Mouse (Mus musculus) forebrain, embryonic 11.5 days (tissue): Measurements from ENCODE around the gene Coq9. TPM values are rescaled to one million over a fixed set of nuclear protein-coding genes. Genes with fewer than 3 reads are reported as not detected.
A peak's percentile ranks its signal among the peaks of the same experiment; 100 is the strongest.

Experiments used
- ATAC-seq: fragments of 200-750 bp; cut with Nextera tagmentation; replicated peaks from 2 replicates; pipeline ENCODE4 v1.8.0; 2017; ENCODE audit warnings: moderate TSS enrichment; ENCODE audit not compliant: low FRiP score
- DNase-seq: peaks from one replicate; pipeline ENCODE4 v3.0.0-alpha.2; 2017; ENCODE audit warnings: low spot score
- H3K27ac ChIP-seq: fragments of 300-500 bp; sonication (generic); 2 replicates; pipeline ENCODE4 v1.5.1; 2014; ENCODE audit warnings: low read depth, low read length
- H3K27me3 ChIP-seq: fragments of 300-500 bp; sonication (generic); 2 replicates; pipeline ENCODE4 v1.6.1; 2014; ENCODE audit warnings: mild to moderate bottlenecking, low read length, mixed read lengths; ENCODE audit not compliant: control insufficient read depth, insufficient read depth
- H3K36me3 ChIP-seq: fragments of 300-500 bp; sonication (generic); 2 replicates; pipeline ENCODE4 v1.6.1; 2014; ENCODE audit warnings: mild to moderate bottlenecking, low read length, moderate library complexity, mixed read lengths; ENCODE audit not compliant: control insufficient read depth, insufficient read depth
- H3K4me1 ChIP-seq: fragments of 300-500 bp; sonication (generic); replicated peaks from 2 replicates; pipeline ENCODE4 v1.6.1; 2014; ENCODE audit warnings: low read length, mixed read lengths; ENCODE audit not compliant: control insufficient read depth, insufficient read depth
- H3K4me2 ChIP-seq: fragments of 300-500 bp; sonication (generic); 2 replicates; pipeline ENCODE4 v1.6.1; 2014; ENCODE audit warnings: low read depth, mild to moderate bottlenecking, low read length, moderate library complexity, mixed read lengths; ENCODE audit not compliant: severe bottlenecking
- H3K4me3 ChIP-seq: fragments of 300-500 bp; sonication (generic); 2 replicates; pipeline ENCODE4 v1.5.1; 2014; ENCODE audit warnings: low read depth, low read length
- H3K9ac ChIP-seq: fragments of 300-500 bp; sonication (generic); 2 replicates; pipeline ENCODE4 v1.6.1; 2014; ENCODE audit warnings: low read length
- H3K9me3 ChIP-seq: fragments of 300-500 bp; sonication (generic); 2 replicates; pipeline ENCODE4 v1.6.1; 2016; ENCODE audit warnings: low read length, mixed read lengths; ENCODE audit not compliant: control insufficient read depth
- WGBS: fragments of 180-500 bp; shearing (Covaris S2); extraction: QIAGEN DNeasy Blood & Tissue Kit; methylation state at CpG from one replicate; pipeline ENCODE4 v1.1.7; 2014; 5-methylcytosine and 5-hydroxymethylcytosine counted together
- polyA plus RNA-seq: library from polyadenylated mRNA; unstranded; fragments of >200 nt; fragmentation: Nextera tagmentation; extraction: Ambion mirVana; gene quantifications from 2 replicates; pipeline ENCODE4 v1.2.1, GENCODE M21; 2014

Coq9 gene
- 53.7 and 60.5 TPM in 2 replicates for polyA plus RNA-seq

DNA sequence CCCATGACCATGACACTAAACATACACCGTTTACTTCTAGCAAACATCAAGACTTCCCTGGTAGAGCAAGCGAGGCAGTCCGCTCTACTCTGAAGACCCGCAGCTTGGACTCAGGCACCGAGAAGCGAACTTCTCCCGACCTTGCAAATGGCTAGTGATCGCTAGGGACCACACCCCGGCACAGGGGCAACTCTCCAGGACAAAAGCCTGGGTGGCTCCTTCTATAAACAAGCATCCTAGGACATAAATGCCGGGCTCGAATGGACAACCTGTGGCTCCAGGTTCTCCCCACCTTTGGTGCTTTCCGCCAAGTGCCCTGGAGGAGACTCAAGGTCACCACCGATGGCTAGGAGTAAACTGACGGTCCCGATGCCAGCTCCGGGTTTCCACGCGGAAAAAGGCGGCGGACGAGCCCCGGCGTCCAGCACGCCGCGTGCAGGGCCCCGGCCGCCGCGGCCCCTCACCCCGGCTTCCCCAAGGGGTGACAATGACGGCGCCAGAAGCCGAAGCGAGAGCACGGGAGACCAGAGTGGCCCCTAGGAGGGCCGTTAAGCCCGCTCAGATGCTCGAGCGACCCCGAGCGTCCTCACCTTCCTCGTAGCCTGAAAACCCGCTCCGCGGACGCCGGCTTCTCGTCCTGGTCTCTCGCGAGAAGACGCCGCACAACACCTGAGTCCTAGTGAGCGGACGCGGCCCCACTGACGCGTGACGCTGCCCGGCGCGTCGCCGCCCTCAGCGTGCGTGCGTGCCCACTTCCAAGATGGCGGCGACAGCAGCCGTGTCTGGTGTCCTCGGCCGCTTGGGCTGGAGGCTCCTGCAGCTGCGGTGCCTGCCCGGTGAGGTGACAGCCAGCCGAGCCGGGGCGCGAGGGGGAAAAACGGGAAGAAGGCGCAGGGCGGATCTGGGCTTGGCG, at the start of gene Coq9, which contains the start of gene Ciapin1:
Gene Coq9 (plus strand): TSS at position 660 of the 913 bp plus-strand sequence.
Gene Ciapin1 (minus strand): TSS at position 697 of the 913 bp plus-strand sequence.
- Histone ChIP-seq H3K4me2 (peak within 1 kb of the TSS; percentile 61), H3K4me3 (peak within 1 kb of the TSS; percentile 94), H3K4me1 (peaks cover 4% of the 10 kb centered on the region; the same call in 1 of the 2 replicates), H3K27ac (peak within 1 kb of the TSS; percentile 71; the same call in 1 of the 2 replicates), H3K27me3 (no peaks in the 10 kb centered on the region), H3K36me3 (no peaks in the 10 kb centered on the region), H3K9me3 (no peaks in the 10 kb centered on the region), H3K9ac (peak within 1 kb of the TSS; percentile 90)
- under 1% methylated on average over 82 of the region's 82 CpGs for WGBS
- ATAC-seq (peak; percentile 98), DNase-seq (peak; percentile 98)

DNA sequence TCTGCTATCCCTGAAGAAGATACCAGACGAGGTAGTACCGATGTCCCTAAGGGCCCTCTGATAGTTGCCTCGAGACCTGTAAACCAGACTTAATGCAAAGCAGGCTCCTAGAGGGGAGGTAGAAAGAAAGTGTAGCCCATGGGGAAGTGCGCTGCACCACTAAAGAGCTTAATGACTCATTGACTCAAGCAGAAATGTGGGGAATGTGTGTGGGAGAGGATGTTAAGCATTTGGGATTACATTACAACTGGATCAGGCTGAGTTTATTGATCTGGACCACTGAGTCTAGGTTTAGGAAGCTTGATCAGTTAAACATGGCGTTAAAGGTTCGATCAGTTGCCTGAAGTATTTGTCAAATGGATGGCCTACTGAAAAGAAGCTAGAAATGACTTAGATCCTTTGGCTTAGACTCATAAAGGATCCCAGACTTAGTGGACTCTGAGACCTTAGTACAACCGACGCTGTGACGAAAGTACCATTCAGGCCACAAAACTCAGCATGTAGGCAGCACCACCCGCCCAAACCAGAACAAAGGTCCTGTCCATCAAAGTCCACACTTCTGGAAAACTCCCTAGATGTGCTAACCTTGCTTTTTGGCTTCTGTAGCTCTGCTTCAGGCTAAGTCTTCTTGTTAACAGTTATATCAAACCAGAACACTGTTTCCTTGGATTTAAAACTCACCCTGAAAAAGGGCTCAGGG, 48.7 kb upstream of the Coq9 start:
- Histone ChIP-seq H3K4me2 (no peak overlapping the region), H3K27me3 (no peaks in the 10 kb centered on the region), H3K9me3 (no peaks in the 10 kb centered on the region), H3K4me1 (no peaks in the 10 kb centered on the region), H3K4me3 (no peak overlapping the region), H3K36me3 (no peaks in the 10 kb centered on the region), H3K9ac (no peak overlapping the region), H3K27ac (no peak overlapping the region)
- DNase-seq, result no peak
- ATAC-seq, result no peak
- WGBS, result 45% methylated on average over 10 of the region's 10 CpGs

DNA sequence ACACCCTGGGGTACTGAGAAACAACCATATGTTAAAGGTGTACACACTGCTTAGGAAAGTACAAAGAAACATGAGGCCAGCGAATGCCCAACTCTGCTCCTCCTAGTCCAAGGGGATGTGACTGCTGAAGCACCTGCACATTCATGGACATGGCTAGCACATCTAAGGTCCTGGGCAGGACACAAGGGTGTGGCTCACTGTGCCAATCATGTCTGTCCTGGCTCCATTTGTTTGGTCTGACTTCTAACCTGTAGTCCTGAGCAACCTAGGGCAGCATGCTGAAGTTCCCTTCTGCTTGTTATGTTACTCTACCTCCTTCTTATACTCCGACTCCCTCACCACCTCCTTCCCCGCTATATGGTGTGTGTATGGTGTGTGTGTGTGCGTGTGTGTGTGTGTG, 43.8 kb upstream of the Coq9 start:
- WGBS, result 91% methylated on average over 4 of the region's 4 CpGs
- no peaks in the 10 kb centered on the region for H3K9me3 ChIP-seq
- H3K4me1 ChIP-seq, result no peaks in the 10 kb centered on the region
- H3K36me3 ChIP-seq, result no peaks in the 10 kb centered on the region
- H3K4me2 ChIP-seq, result no peak overlapping the region
- no peak overlapping the region for H3K4me3 ChIP-seq
- ATAC-seq, result no peak
- H3K9ac ChIP-seq, result no peak overlapping the region
- H3K27ac ChIP-seq, result no peak overlapping the region
- H3K27me3 ChIP-seq, result no peaks in the 10 kb centered on the region
- no peak for DNase-seq

DNA sequence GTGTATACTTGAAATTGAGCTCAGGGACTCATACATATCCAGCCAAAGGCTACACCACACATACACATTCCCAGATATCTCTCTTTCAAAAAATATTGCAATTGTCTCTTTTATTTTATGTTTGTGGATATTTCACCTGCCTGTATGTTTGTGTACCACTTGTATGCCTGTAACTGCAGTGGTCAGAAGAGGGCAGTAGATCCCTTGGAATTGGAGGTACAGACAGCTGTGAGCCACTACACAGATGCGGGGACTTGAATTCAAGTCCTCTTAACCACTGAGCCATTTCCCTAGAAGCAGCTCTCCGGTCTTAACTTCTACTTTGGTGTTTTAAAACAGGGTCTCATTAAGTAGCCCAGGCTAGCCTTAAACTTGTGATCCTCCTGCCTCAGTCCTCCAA, 43.3 kb upstream of the Coq9 start:
- no peak overlapping the region for H3K27ac ChIP-seq
- H3K9ac ChIP-seq, result no peak overlapping the region
- no peaks in the 10 kb centered on the region for H3K9me3 ChIP-seq
- ATAC-seq (no peak), DNase-seq (no peak)
- no peaks in the 10 kb centered on the region for H3K36me3 ChIP-seq
- no peak overlapping the region for H3K4me3 ChIP-seq
- H3K4me1 ChIP-seq, result no peaks in the 10 kb centered on the region
- H3K4me2 ChIP-seq, result no peak overlapping the region
- no peaks in the 10 kb centered on the region for H3K27me3 ChIP-seq
- 92% methylated on average over 2 of the region's 2 CpGs for WGBS

DNA sequence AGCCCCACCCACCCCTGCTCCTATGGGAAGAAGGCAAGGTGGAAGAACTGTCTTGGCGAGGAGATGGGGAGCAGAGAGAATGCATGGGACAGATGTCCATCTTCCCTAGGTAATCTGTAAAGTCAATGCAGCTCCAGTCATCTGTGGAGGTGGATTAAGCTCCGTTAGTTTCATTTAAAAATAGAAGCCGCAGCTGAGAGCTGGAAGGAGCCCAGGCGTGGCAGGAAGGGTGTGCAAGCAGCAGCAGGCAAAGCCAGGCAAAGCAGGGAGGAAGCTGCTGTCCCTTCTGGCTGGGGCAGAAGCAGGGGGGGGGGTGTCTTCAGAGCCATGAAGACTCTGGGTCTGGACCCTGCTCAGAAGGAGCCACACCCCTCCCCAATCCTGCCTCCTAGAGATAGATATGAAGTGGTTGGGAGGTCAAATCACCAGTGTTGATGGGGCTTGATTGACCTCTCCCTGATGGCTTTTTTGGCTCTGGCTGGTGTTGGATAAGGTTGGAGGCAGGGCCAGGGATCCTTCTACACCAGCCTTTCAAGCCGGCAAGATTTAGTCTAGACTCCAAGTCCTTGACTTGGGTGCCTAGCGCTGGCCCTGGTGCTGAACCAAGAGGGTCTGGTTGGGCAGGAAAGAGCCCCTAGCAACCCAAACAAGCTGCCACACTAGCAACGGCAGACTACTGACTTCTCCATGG, 37.7 kb upstream of the Coq9 start:
- WGBS, result 67% methylated on average over 7 of the region's 7 CpGs
- DNase-seq, result no peak
- no peaks in the 10 kb centered on the region for H3K4me1 ChIP-seq

GRCm38 (mm10) chr8:94801293-94802095, 36.6 kb upstream of the Coq9 start:
- WGBS, result 41% methylated on average over 14 of the region's 14 CpGs
- Histone ChIP-seq H3K27me3 (no peaks in the 10 kb centered on the region), H3K9ac (peak overlapping the region; percentile 37; the same call in 1 of the 2 replicates), H3K9me3 (no peaks in the 10 kb centered on the region), H3K4me1 (no peaks in the 10 kb centered on the region), H3K4me2 (no peak overlapping the region), H3K36me3 (no peaks in the 10 kb centered on the region), H3K4me3 (no peak overlapping the region), H3K27ac (no peak overlapping the region)
- no peak for DNase-seq
- no peak for ATAC-seq

More for the DNA sequence above, 37.7 kb upstream of the Coq9 start:
- no peak overlapping the region for H3K27ac ChIP-seq
- no peak overlapping the region for H3K4me3 ChIP-seq
- no peak overlapping the region for H3K9ac ChIP-seq
- H3K4me2 ChIP-seq, result no peak overlapping the region
- H3K36me3 ChIP-seq, result no peaks in the 10 kb centered on the region
- no peak for ATAC-seq
- H3K9me3 ChIP-seq, result no peaks in the 10 kb centered on the region
- H3K27me3 ChIP-seq, result no peaks in the 10 kb centered on the region

- 80% methylated on average over 4 of the region's 4 CpGs for WGBS
- no peak overlapping the region for H3K9ac ChIP-seq
- no peak overlapping the region for H3K27ac ChIP-seq
- DNase-seq (no peak), ATAC-seq (no peak)
- no peaks in the 10 kb centered on the region for H3K4me1 ChIP-seq
- no peaks in the 10 kb centered on the region for H3K9me3 ChIP-seq
- no peak overlapping the region for H3K4me2 ChIP-seq
- H3K36me3 ChIP-seq, result no peaks in the 10 kb centered on the region
- no peaks in the 10 kb centered on the region for H3K27me3 ChIP-seq
- no peak overlapping the region for H3K4me3 ChIP-seq
These were observed 35.7 kb upstream of the Coq9 start for GRCm38 (mm10) chr8:94802375-94802774.

DNA sequence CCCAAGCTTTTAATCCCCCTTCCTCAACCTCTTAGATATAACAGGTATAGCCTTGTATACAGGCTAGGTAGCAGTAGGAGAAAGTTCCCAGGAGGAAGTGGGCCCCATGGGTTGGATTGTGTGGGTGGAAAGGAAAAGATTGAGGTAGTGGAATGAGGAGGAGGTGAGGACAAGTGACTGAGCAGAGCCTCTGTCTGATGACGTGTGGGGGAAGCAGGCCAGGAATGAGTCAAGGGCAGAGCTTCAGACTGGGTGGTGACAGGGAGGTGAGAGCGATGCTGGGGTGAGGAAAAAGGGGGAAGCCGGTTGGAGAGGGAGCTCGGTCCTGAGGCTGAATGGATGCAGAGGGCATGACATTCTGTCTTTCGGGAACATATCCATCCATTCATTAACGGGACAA, 34.6 kb upstream of the Coq9 start:
- WGBS, result 77% methylated on average over 6 of the region's 6 CpGs
- H3K4me3 ChIP-seq, result no peak overlapping the region
- ATAC-seq, result no peak

More for the DNA sequence above, 34.6 kb upstream of the Coq9 start:
- Histone ChIP-seq H3K9me3 (no peaks in the 10 kb centered on the region), H3K27ac (no peak overlapping the region), H3K9ac (no peak overlapping the region), H3K4me2 (no peak overlapping the region), H3K4me1 (no peaks in the 10 kb centered on the region), H3K36me3 (no peaks in the 10 kb centered on the region), H3K27me3 (no peaks in the 10 kb centered on the region)
- no peak for DNase-seq
